Comparison of ENCODE assay signal across 23 mouse cellular contexts in genomic region chr12:31749846-31750245, GRCm38 (mm10). TPM values are rescaled to one million over a fixed set of nuclear protein-coding genes. Genes with fewer than 3 reads are reported as not detected.
DNase-seq lines count a peak whose midpoint lies in the region; TF ChIP-seq lines count a peak whose summit lies in the region.
"Had no signal": no experiment of that assay in that cellular context is flagged by ENCODE, and none has a peak within 500 bp of the region (broad histone marks: within the 10 kb centered on the region; RNA-seq: fewer than 3 reads in every experiment).

No protein-coding gene starts in this region.

- H3K27ac ChIP-seq in ES-E14 (ENCODE audit: insufficient read depth, low read depth, low read length, poor library complexity, severe bottlenecking) = no peak overlapping the region
- H3K27ac ChIP-seq: embryonic facial prominence, embryonic 13.5 days; embryonic facial prominence, embryonic 15.5 days; forebrain, embryonic 10.5 days; forebrain, embryonic 12.5 days had no signal

- no peaks in the 10 kb centered on the region for H3K27me3 ChIP-seq in E14TG2a.4 (ENCODE audit: insufficient read depth, low read length)
- H3K27me3 ChIP-seq: CH12.LX; embryonic facial prominence, embryonic 13.5 days; embryonic facial prominence, embryonic 15.5 days; forebrain, embryonic 12.5 days had no signal

- H3K4me1 ChIP-seq in E14TG2a.4 (replicated peaks; ENCODE audit: low read depth, low read length) = peaks cover 8% of the 10 kb centered on the region
- H3K4me1 ChIP-seq in ES-E14 (ENCODE audit: control insufficient read depth in 2 of 2, insufficient read depth in 2 of 2, low read length in 2 of 2, poor library complexity in 1 of 2) = no peaks in the 10 kb centered on the region; a peak in 1 of 4 replicates
- H3K4me1 ChIP-seq: embryonic facial prominence, embryonic 13.5 days; embryonic facial prominence, embryonic 15.5 days; forebrain, embryonic 10.5 days; forebrain, embryonic 12.5 days had no signal

- no peak for TF ChIP-seq CTCF in E14TG2a.4 (conservative IDR thresholded peaks at IDR 0.05; ENCODE audit: low read length)

- peak overlapping the region; percentile 66 for H3K4me3 ChIP-seq in E14TG2a.4 (replicated peaks; ENCODE audit: low read length)
- peak overlapping the region; percentile 14 to 57; a peak in 3 of 4 replicates for H3K4me3 ChIP-seq in ES-E14 (ENCODE audit: insufficient read depth in 1 of 2, low read depth in 1 of 2, low read length in 2 of 2, poor library complexity in 1 of 2, severe bottlenecking in 1 of 2)
- H3K4me3 ChIP-seq: embryonic facial prominence, embryonic 13.5 days; embryonic facial prominence, embryonic 15.5 days; erythroblast, embryonic 14.5 days; forebrain, embryonic 10.5 days; forebrain, embryonic 12.5 days had no signal

- DNase-seq in ES-E14 (ENCODE audit: low read depth, low spot score) = peak; percentile 31
- peak; percentile 67 for DNase-seq in ZHBTc4 (ENCODE audit: low read depth, low spot score)
- DNase-seq in testis, postnatal 10 days (ENCODE audit: low spot score) = no peak
- DNase-seq in spleen, postnatal 36 days (ENCODE audit: low spot score in 2 of 2) = no peak
- DNase-seq: adrenal gland, adult 2 months; adrenal gland, postnatal 10 days; adrenal gland, postnatal 25 days; B cell, adult 2 months; cerebellum, adult 11 months; cerebellum, adult 18-20 months; cerebellum, adult 8-10 months; cerebellum, adult 9-11 months; cerebellum, postnatal 14 days; cerebellum, postnatal 36 days; embryo, embryonic 11 days had no signal

- H3K36me3 ChIP-seq in E14TG2a.4 (ENCODE audit: insufficient read depth, low read length) (no peaks in the 10 kb centered on the region), ES-E14 (ENCODE audit: control insufficient read depth, insufficient read depth, low read length, poor library complexity, severe bottlenecking) (no peaks in the 10 kb centered on the region)
- H3K36me3 ChIP-seq: embryonic facial prominence, embryonic 15.5 days; forebrain, embryonic 10.5 days; forebrain, embryonic 12.5 days had no signal

- in situ Hi-C loops in ES-E14 (cut with MboI; ENCODE audit: low sequenced_read_pairs in 2 of 2, unreplicated experiment in 2 of 2) = no loop called here

- H3K9ac ChIP-seq in ES-E14 (ENCODE audit: insufficient read depth, low read depth, low read length, poor library complexity, severe bottlenecking) = no peak overlapping the region
- H3K9ac ChIP-seq: embryonic facial prominence, embryonic 13.5 days; embryonic facial prominence, embryonic 15.5 days; forebrain, embryonic 12.5 days had no signal

- H3K9me3 ChIP-seq in E14TG2a.4 (ENCODE audit: low read length) (no peaks in the 10 kb centered on the region), ES-E14 (ENCODE audit: control insufficient read depth, insufficient read depth, low read depth, low read length) (no peaks in the 10 kb centered on the region)
- H3K9me3 ChIP-seq: embryonic facial prominence, embryonic 13.5 days; embryonic facial prominence, embryonic 15.5 days; forebrain, embryonic 10.5 days; forebrain, embryonic 12.5 days had no signal

TF ChIP-seq in ES-E14, 5 proteins besides CTCF, POLR2A, EP300 and RAD21:
- TF ChIP-seq HCFC1 (IDR thresholded peaks at IDR 0.05; ENCODE audit: borderline replicate concordance, insufficient read depth, low read length) = no peak
- TF ChIP-seq MAFK (IDR thresholded peaks at IDR 0.05; ENCODE audit: insufficient read depth, low read depth, low read length) = no peak
- no peak for TF ChIP-seq ZNF384 (IDR thresholded peaks at IDR 0.05; ENCODE audit: low read depth, low read length)
- TF ChIP-seq CHD2 (IDR thresholded peaks at IDR 0.05; ENCODE audit: low read depth, low read length) = no peak

RNA-seq across cellular contexts. Expression of gene Gpr22, which starts 36.1 kb away (rescaled TPM):
- total RNA-seq in ES-E14 (2012; rRNA removed) = 0.21 and 0.22 TPM in 2 replicates
- total RNA-seq: CH12.LX, MEL had no signal

Comparison
In these comparisons a context has a peak if more than half of its experiments do, and no peak if none do; other contexts are left out.
1. DNase-seq: peak in ES-E14 (single experiment) and ZHBTc4 (single experiment); none in testis, postnatal 10 days (single experiment) and spleen, postnatal 36 days (0 of 2).